Mouse (Mus musculus): ENCODE results near the gene Mrpl53. TPM values are rescaled to one million over a fixed set of nuclear protein-coding genes. Genes with fewer than 3 reads are reported as not detected.

Mrpl53 gene
- 74.0 and 83.3 TPM in 2 replicates for total RNA-seq (2012; rRNA removed)
- 52.2 and 54.2 TPM in 2 replicates for total RNA-seq (2014; rRNA removed)
- polyA plus RNA-seq (2012; ENCODE audit: insufficient read length, low read depth) = 52.9 and 55.5 TPM in 2 replicates

DNA sequence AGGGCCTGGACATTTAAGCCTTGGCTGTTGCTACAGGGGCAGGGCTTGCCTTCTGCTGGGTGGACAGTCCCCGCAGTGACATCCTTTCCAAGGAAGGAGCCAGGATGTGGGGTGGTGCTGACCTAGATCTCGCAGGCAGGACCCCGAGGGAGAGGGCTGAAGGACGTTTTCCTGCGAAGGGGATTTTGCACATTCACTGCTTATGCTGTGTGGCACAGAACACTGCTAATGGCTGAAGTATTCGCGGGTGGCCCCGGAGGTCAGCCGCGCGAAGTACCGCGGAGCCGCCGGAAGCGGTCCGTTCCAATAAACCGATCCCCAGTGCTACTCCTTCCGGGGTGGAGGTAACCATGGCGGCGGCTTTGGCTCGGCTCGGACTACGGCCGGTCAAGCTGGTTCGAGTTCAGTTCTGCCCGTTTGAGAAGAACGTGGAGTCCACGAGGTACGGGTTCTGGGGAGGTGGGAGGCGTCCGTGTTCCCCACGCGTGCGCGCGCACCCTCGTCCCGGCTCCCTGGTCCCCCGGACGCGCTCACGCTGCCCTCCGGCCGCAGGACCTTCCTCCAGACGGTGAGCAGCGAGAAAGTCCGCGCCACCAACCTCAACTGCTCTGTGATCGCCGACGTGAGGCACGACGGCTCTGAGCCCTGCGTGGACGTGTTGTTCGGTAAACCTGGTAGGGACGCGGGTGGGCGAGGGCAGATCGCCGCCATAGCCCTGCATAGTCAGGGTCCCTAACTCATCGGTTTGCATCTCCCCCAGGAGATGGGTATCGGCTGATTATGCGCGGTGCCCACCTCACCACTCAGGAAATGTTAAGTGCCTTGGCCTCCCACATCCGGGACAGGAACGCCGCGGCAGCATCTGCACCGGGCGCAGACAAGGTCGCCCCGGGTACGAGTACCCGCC is at the start of gene Mrpl53:
Gene Mrpl53, plus strand, starts transcription at position 279 of the 907 bp plus-strand sequence.
- dilution Hi-C loops (cut with MboI; ENCODE audit: extremely low pct_ligation_motif_present, extremely low pct_unique_long_range_greater_than_20kb, low sequenced_read_pairs) = no loop called here

DNA sequence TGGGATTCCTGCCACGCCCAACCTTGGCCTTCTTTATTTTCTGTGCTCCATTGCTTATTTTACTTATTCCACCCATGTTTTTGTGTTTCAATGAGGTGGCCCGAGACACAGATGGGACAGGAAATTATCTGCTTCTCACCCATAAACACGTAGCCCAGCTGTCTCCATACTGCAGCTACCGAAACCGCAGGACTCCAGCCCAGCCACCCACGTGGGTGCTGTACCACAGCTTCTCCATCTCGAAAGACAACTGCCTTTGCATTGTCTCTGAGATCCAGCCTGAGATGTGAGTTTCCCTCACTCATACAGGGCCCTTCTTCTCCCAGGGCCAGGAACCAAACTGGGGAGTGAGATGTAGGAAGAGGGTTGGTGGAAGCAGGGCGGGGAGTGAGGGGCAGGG is 42.8 kb upstream of the Mrpl53 start:
- no peaks in the 10 kb centered on the region for H3K4me1 ChIP-seq (ENCODE audit: control insufficient read depth in 1 of 2, insufficient read depth in 2 of 2)
- H3K9ac ChIP-seq (ENCODE audit: insufficient read depth, low read depth) = no peak overlapping the region
- no peaks in the 10 kb centered on the region for H3K79me2 ChIP-seq (replicated peaks; ENCODE audit: control insufficient read depth, extremely low read depth, insufficient read depth, poor library complexity, severe bottlenecking)
- dilution Hi-C loops (cut with MboI; ENCODE audit: extremely low pct_ligation_motif_present, extremely low pct_unique_long_range_greater_than_20kb, low sequenced_read_pairs) (no loop called here), in situ Hi-C loops (cut with MboI; ENCODE audit: low pct_ligation_motif_present, low pct_unique_long_range_greater_than_20kb, low sequenced_read_pairs) (no loop called here)
- H3K4me3 ChIP-seq (replicated peaks in 1 of 3; ENCODE audit: low read depth in 2 of 3, low read length in 2 of 3, poor library complexity in 1 of 3) = no peak overlapping the region
- H3K27ac ChIP-seq (ENCODE audit: insufficient read depth, low read depth) = no peak overlapping the region
- peaks cover 0 to 42% of the 10 kb centered on the region in 2 experiments for H3K36me3 ChIP-seq (replicated peaks in 1 of 2; ENCODE audit: control insufficient read depth in 1 of 2, insufficient read depth in 1 of 2, low read length in 1 of 2)
- H3K27me3 ChIP-seq (replicated peaks) = no peaks in the 10 kb centered on the region
- peaks cover 27% of the 10 kb centered on the region for H3K9me3 ChIP-seq (replicated peaks; ENCODE audit: low read length)
- no peak overlapping the region for H3K4me2 ChIP-seq (ENCODE audit: insufficient read depth, low read depth, poor library complexity, severe bottlenecking)
- TF ChIP-seq SIN3A (IDR thresholded peaks at IDR 0.05; ENCODE audit: low read length) (no peak), ELF1 (IDR thresholded peaks at IDR 0.05; ENCODE audit: low read depth, low read length) (no peak), E2F4 (IDR thresholded peaks at IDR 0.05; ENCODE audit: insufficient replicate concordance, low read depth, low read length) (no peak), MXI1 (IDR thresholded peaks at IDR 0.05; ENCODE audit: low read depth, low read length) (no peak), CHD1 (IDR thresholded peaks at IDR 0.05; ENCODE audit: low read depth, low read length) (no peak), IRF4 (IDR thresholded peaks at IDR 0.05; ENCODE audit: low read depth, low read length) (no peak), MEF2A (IDR thresholded peaks at IDR 0.05; ENCODE audit: borderline replicate concordance, low read depth, low read length) (no peak), EP300 (IDR thresholded peaks at IDR 0.05; ENCODE audit: low read length) (no peak), RAD21 (IDR thresholded peaks at IDR 0.05; ENCODE audit: low read depth, low read length) (no peak), MAX (IDR thresholded peaks at IDR 0.05; ENCODE audit: low read length) (no peak), JUN (IDR thresholded peaks at IDR 0.05; ENCODE audit: insufficient read depth, low read depth, low read length) (no peak), MAFK (IDR thresholded peaks at IDR 0.05; ENCODE audit: insufficient replicate concordance, low read length) (no peak), RCOR1 (conservative IDR thresholded peaks at IDR 0.05; ENCODE audit: low read depth, low read length) (no peak), TBP (conservative IDR thresholded peaks at IDR 0.05; ENCODE audit: low read depth, low read length) (no peak), MAZ (IDR thresholded peaks at IDR 0.05; ENCODE audit: low read depth, low read length) (no peak), NELFE (IDR thresholded peaks at IDR 0.05; ENCODE audit: low read depth, low read length) (no peak)
- DNase-seq (ENCODE audit: extremely low read depth) = no peak

More for the DNA sequence above, at the start of gene Mrpl53:
- H3K4me1 ChIP-seq (ENCODE audit: control insufficient read depth in 1 of 2, insufficient read depth in 2 of 2) = peaks cover 8 to 40% of the 10 kb centered on the region in 2 experiments
- peak; percentile 63 for DNase-seq (ENCODE audit: extremely low read depth)
- no peaks in the 10 kb centered on the region for H3K27me3 ChIP-seq (replicated peaks)
- in situ Hi-C loops (cut with MboI; ENCODE audit: low pct_ligation_motif_present, low pct_unique_long_range_greater_than_20kb, low sequenced_read_pairs) = no loop called here
- H3K27ac ChIP-seq (ENCODE audit: insufficient read depth, low read depth) = peak within 1 kb of the TSS; percentile 83
- H3K36me3 ChIP-seq (replicated peaks in 1 of 2; ENCODE audit: control insufficient read depth in 1 of 2, insufficient read depth in 1 of 2, low read length in 1 of 2) = peaks cover 9 to 52% of the 10 kb centered on the region in 2 experiments
- TF ChIP-seq CHD2 (IDR thresholded peaks at IDR 0.05; ENCODE audit: low read length) (peak; percentile 93), GABPA (IDR thresholded peaks at IDR 0.05; ENCODE audit: insufficient replicate concordance, low read depth, low read length) (no peak; the same call in 1 of the 2 replicates), ELF1 (IDR thresholded peaks at IDR 0.05; ENCODE audit: low read depth, low read length) (peak; percentile 80), MAX (IDR thresholded peaks at IDR 0.05; ENCODE audit: low read length) (0 out of 2 replicates have a peak, but pooled peaks have one; percentile 14), IRF4 (IDR thresholded peaks at IDR 0.05; ENCODE audit: low read depth, low read length) (peak; percentile 45), POLR2A (IDR thresholded peaks at IDR 0.05; ENCODE audit: low read depth, low read length) (peak; percentile 87), HCFC1 (IDR thresholded peaks at IDR 0.05; ENCODE audit: low read depth, low read length) (peak; percentile 95), USF1 (IDR thresholded peaks at IDR 0.05; ENCODE audit: low read depth, low read length) (no peak), MXI1 (IDR thresholded peaks at IDR 0.05; ENCODE audit: low read depth, low read length) (peak; percentile 74; the same call in 1 of the 2 replicates), TCF12 (IDR thresholded peaks at IDR 0.05; ENCODE audit: low read depth, low read length) (peak; percentile 82), UBTF (IDR thresholded peaks at IDR 0.05; ENCODE audit: low read depth, low read length) (0 out of 2 replicates have a peak, but pooled peaks have one; percentile 63), TBP (conservative IDR thresholded peaks at IDR 0.05; ENCODE audit: low read depth, low read length) (peak; percentile 82), NRF1 (IDR thresholded peaks at IDR 0.05; ENCODE audit: low read depth, low read length) (peak; percentile 51; the same call in 1 of the 2 replicates), KAT2A (IDR thresholded peaks at IDR 0.05; ENCODE audit: insufficient replicate concordance, low read length) (peak; percentile 94; the same call in 1 of the 2 replicates), MEF2A (IDR thresholded peaks at IDR 0.05; ENCODE audit: borderline replicate concordance, low read depth, low read length) (peak; percentile 45; the same call in 1 of the 2 replicates), SIN3A (IDR thresholded peaks at IDR 0.05; ENCODE audit: low read length) (peak; percentile 73), ZC3H11A (IDR thresholded peaks at IDR 0.05; ENCODE audit: low read depth, low read length) (no peak), EP300 (IDR thresholded peaks at IDR 0.05; ENCODE audit: low read length) (no peak), E2F4 (IDR thresholded peaks at IDR 0.05; ENCODE audit: insufficient replicate concordance, low read depth, low read length) (no peak), USF2 (conservative IDR thresholded peaks at IDR 0.05; ENCODE audit: low read depth, low read length) (no peak), NELFE (IDR thresholded peaks at IDR 0.05; ENCODE audit: low read depth, low read length) (peak; percentile 91), POLR2AphosphoS2 (IDR thresholded peaks at IDR 0.05; ENCODE audit: low read depth, low read length) (peak; percentile 78; the same call in 1 of the 2 replicates), CHD1 (IDR thresholded peaks at IDR 0.05; ENCODE audit: low read depth, low read length) (no peak), ZMIZ1 (IDR thresholded peaks at IDR 0.05; ENCODE audit: low read depth, low read length) (peak; percentile 70; the same call in 1 of the 2 replicates)
- H3K4me2 ChIP-seq (ENCODE audit: insufficient read depth, low read depth, poor library complexity, severe bottlenecking) = peak within 1 kb of the TSS; percentile 80
- peaks cover 15% of the 10 kb centered on the region for H3K79me2 ChIP-seq (replicated peaks; ENCODE audit: control insufficient read depth, extremely low read depth, insufficient read depth, poor library complexity, severe bottlenecking)
- no peaks in the 10 kb centered on the region for H3K9me3 ChIP-seq (replicated peaks; ENCODE audit: low read length)
- H3K4me3 ChIP-seq (replicated peaks in 1 of 3; ENCODE audit: low read depth in 2 of 3, low read length in 2 of 3, poor library complexity in 1 of 3) = peak within 1 kb of the TSS; percentile 70 to 100 (median 99)
- peak within 1 kb of the TSS; percentile 77 for H3K9ac ChIP-seq (ENCODE audit: insufficient read depth, low read depth)

Measured in CH12.LX (cell line).